Mouse (Mus musculus) liver, embryonic 12.5 days (tissue): ENCODE results near the gene Vdr. TPM values are rescaled to one million over a fixed set of nuclear protein-coding genes. Genes with fewer than 3 reads are reported as not detected.

Experiments
- ATAC-seq: fragments of 200-750 bp; cut with Nextera tagmentation; 2 replicates; pipeline ENCODE4 v1.8.0; 2017; ENCODE audit warnings: moderate number of reproducible peaks, mild to moderate bottlenecking, moderate library complexity
- H3K27ac ChIP-seq: fragments of 300-500 bp; sonication (generic); 2 replicates; pipeline ENCODE4 v1.5.1; 2016; ENCODE audit warnings: mild to moderate bottlenecking
- H3K27me3 ChIP-seq: fragments of 300-500 bp; sonication (generic); replicated peaks from 2 replicates; pipeline ENCODE4 v1.6.1; 2016; ENCODE audit warnings: mild to moderate bottlenecking, moderate library complexity
- H3K36me3 ChIP-seq: fragments of 300-500 bp; sonication (generic); 2 replicates; pipeline ENCODE4 v1.6.1; 2016; ENCODE audit warnings: mild to moderate bottlenecking, moderate library complexity
- H3K4me1 ChIP-seq: fragments of 300-500 bp; sonication (generic); 2 replicates; pipeline ENCODE4 v1.6.1; 2016
- H3K4me2 ChIP-seq: fragments of 300-500 bp; sonication (generic); 2 replicates; pipeline ENCODE4 v1.6.1; 2016; ENCODE audit warnings: mild to moderate bottlenecking, moderate library complexity
- H3K4me3 ChIP-seq: fragments of 300-500 bp; sonication (generic); 2 replicates; pipeline ENCODE4 v1.5.1; 2016; ENCODE audit warnings: mild to moderate bottlenecking, moderate library complexity
- H3K9ac ChIP-seq: fragments of 300-500 bp; sonication (generic); 2 replicates; pipeline ENCODE4 v1.6.1; 2016; ENCODE audit warnings: mild to moderate bottlenecking, moderate library complexity
- H3K9me3 ChIP-seq: fragments of 300-500 bp; sonication (generic); replicated peaks from 2 replicates; pipeline ENCODE4 v1.6.1; 2016; ENCODE audit warnings: mild to moderate bottlenecking, moderate library complexity
- WGBS: fragments of 180-500 bp; shearing (Covaris S2); methylation state at CpG from one replicate; pipeline ENCODE4 v1.1.7; 2016; ENCODE audit not compliant: insufficient replicate concordance; 5-methylcytosine and 5-hydroxymethylcytosine counted together
- polyA plus RNA-seq: library from polyadenylated mRNA; unstranded; fragments of >200 nt; fragmentation: Nextera tagmentation; extraction: Ambion mirVana; gene quantifications from 2 replicates; pipeline ENCODE4 v1.2.1, GENCODE M21; 2016

The Vdr gene
- polyA plus RNA-seq, 1 experiment from 2014 or later: 0.46 TPM

DNA sequence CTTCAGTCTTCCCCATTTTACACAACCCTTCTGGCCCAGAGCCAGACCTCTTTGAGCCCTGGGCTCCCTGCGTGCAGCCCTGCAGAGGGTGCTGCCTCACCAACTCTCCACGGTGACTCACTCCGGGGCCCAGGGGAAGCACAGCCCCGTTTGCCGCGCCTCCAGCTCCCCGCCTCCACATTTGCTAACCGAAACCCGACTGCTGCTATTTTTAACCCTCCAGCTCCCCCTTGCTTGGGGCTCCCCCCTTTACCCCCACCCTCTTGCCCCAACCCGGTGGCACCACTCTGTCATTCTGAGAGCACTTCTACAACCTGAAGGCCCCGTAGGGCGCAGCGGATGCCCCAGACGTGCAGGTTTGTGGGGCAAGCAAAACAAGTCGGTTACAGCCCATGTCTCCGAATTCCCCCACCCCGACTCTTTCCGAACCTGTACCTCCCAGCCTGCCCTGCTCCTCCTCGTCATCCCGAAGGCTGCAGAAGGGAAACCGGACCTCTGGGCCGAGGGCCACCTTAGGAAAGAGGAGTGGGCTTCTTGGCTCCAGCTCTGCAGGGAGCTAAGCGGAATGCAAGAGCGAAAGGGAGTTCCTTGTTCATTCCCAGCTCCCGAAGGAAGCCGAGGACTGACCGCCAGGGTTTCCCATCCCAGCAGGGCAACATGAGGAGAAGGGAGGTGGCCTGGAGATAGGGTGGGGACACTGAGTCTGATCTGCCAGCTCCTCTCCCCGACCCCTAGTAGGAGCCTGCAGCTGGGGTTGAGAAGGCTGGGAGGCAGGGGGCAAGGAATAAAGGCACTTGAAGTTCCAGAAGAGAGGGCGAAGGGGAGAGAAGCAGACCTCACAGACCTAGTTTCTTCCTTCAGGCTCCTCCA lies 85.1 kb downstream of the Vdr start:
- H3K27ac ChIP-seq: peak overlapping the region; percentile 78
- 8% methylated on average over 29 of the region's 29 CpGs for WGBS
- H3K4me3 ChIP-seq: peak overlapping the region; percentile 59
- peaks cover 6% of the 10 kb centered on the region for H3K27me3 ChIP-seq
- peaks cover 13% of the 10 kb centered on the region for H3K36me3 ChIP-seq
- H3K4me2 ChIP-seq: peak overlapping the region; percentile 88
- peak overlapping the region; percentile 70 for H3K9ac ChIP-seq
- ATAC-seq: peak; percentile 79
- no peaks in the 10 kb centered on the region for H3K9me3 ChIP-seq
- H3K4me1 ChIP-seq: peaks cover 96% of the 10 kb centered on the region

GRCm38 (mm10) chr15:97824042-97824441 lies 86.4 kb downstream of the Vdr start:
- no peak overlapping the region for H3K4me2 ChIP-seq
- no peaks in the 10 kb centered on the region for H3K9me3 ChIP-seq
- no peaks in the 10 kb centered on the region for H3K27me3 ChIP-seq
- no peak overlapping the region for H3K9ac ChIP-seq
- ATAC-seq: no peak
- no peak overlapping the region for H3K27ac ChIP-seq
- peaks cover 15% of the 10 kb centered on the region for H3K36me3 ChIP-seq
- WGBS: 70% methylated on average over 6 of the region's 6 CpGs
- peaks cover 91% of the 10 kb centered on the region for H3K4me1 ChIP-seq
- H3K4me3 ChIP-seq: no peak overlapping the region

GRCm38 (mm10) chr15:97823479-97823878 lies 87.0 kb downstream of the Vdr start:
- no peak overlapping the region for H3K9ac ChIP-seq
- no peak for ATAC-seq
- H3K27me3 ChIP-seq: no peaks in the 10 kb centered on the region
- H3K4me3 ChIP-seq: no peak overlapping the region
- 81% methylated on average over 12 of the region's 12 CpGs for WGBS
- H3K4me2 ChIP-seq: no peak overlapping the region
- no peaks in the 10 kb centered on the region for H3K9me3 ChIP-seq
- H3K27ac ChIP-seq: no peak overlapping the region
- H3K36me3 ChIP-seq: peaks cover 15% of the 10 kb centered on the region
- peaks cover 85% of the 10 kb centered on the region for H3K4me1 ChIP-seq

- 54% methylated on average over 12 of the region's 12 CpGs for WGBS
- peaks cover 79% of the 10 kb centered on the region for H3K4me1 ChIP-seq
- no peak overlapping the region for H3K4me3 ChIP-seq
- ATAC-seq: no peak
- H3K27me3 ChIP-seq: no peaks in the 10 kb centered on the region
- H3K4me2 ChIP-seq: no peak overlapping the region
- 0 out of 2 replicates have a peak overlapping the region, but pooled peaks have one; percentile 38 for H3K27ac ChIP-seq
- H3K9me3 ChIP-seq: no peaks in the 10 kb centered on the region
- no peak overlapping the region for H3K9ac ChIP-seq
- H3K36me3 ChIP-seq: peaks cover 15% of the 10 kb centered on the region
Measured at GRCm38 (mm10) chr15:97822545-97823228, 87.7 kb downstream of the Vdr start.

DNA sequence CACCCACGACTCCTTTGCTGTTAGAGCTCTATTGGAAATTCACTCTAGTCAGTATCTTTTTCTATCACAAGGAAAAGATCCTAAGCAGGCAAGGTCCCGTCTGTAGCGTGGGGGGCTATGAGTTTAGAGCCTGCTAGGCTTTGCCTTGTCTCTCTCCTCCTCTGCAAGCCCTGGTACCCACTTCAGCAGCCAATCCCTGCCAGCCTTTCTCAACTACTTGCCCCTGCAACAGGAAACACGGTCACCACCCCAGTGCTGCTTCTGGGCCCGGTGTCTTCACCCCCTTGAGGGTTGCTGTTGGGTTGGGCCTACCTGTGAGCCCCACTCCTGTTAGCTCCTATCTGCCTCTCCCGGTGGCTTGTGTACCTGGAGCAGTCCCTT lies 88.5 kb downstream of the Vdr start:
- Histone ChIP-seq H3K4me3 (no peak overlapping the region), H3K27me3 (no peaks in the 10 kb centered on the region), H3K4me1 (peaks cover 76% of the 10 kb centered on the region), H3K36me3 (peaks cover 15% of the 10 kb centered on the region), H3K9me3 (no peaks in the 10 kb centered on the region), H3K27ac (peak overlapping the region; percentile 38), H3K4me2 (0 out of 2 replicates have a peak overlapping the region, but pooled peaks have one; percentile 17), H3K9ac (no peak overlapping the region; the same call in 1 of the 2 replicates)
- 55% methylated on average over 6 of the region's 6 CpGs for WGBS
- no peak for ATAC-seq

GRCm38 (mm10) chr15:97821321-97821982 lies 89.0 kb downstream of the Vdr start:
- WGBS: 36% methylated on average over 10 of the region's 10 CpGs
- H3K27me3 ChIP-seq: no peaks in the 10 kb centered on the region
- H3K9me3 ChIP-seq: no peaks in the 10 kb centered on the region
- H3K4me3 ChIP-seq: no peak overlapping the region
- peak overlapping the region; percentile 38 for H3K27ac ChIP-seq
- H3K9ac ChIP-seq: no peak overlapping the region; the same call in 1 of the 2 replicates
- H3K4me1 ChIP-seq: peaks cover 71% of the 10 kb centered on the region
- H3K4me2 ChIP-seq: 0 out of 2 replicates have a peak overlapping the region, but pooled peaks have one; percentile 17
- peaks cover 15% of the 10 kb centered on the region for H3K36me3 ChIP-seq
- peak; percentile 18; the same call in 1 of the 2 replicates for ATAC-seq

- 86% methylated on average over 9 of the region's 9 CpGs for WGBS
- H3K27ac ChIP-seq: no peak overlapping the region
- no peak overlapping the region for H3K4me2 ChIP-seq
- no peaks in the 10 kb centered on the region for H3K27me3 ChIP-seq
- no peak overlapping the region for H3K9ac ChIP-seq
- no peaks in the 10 kb centered on the region for H3K9me3 ChIP-seq
- H3K4me1 ChIP-seq: peaks cover 70% of the 10 kb centered on the region
- H3K4me3 ChIP-seq: no peak overlapping the region
- peaks cover 21% of the 10 kb centered on the region for H3K36me3 ChIP-seq
- ATAC-seq: no peak
Measured at GRCm38 (mm10) chr15:97819937-97820336, 90.5 kb downstream of the Vdr start.

- Histone ChIP-seq H3K27ac (no peak overlapping the region), H3K36me3 (peaks cover 14% of the 10 kb centered on the region), H3K4me1 (peaks cover 42% of the 10 kb centered on the region), H3K9me3 (no peaks in the 10 kb centered on the region), H3K27me3 (no peaks in the 10 kb centered on the region), H3K4me3 (no peak overlapping the region), H3K4me2 (no peak overlapping the region), H3K9ac (no peak overlapping the region)
- no peak for ATAC-seq
- 62% methylated on average over 17 of the region's 17 CpGs for WGBS
Measured at GRCm38 (mm10) chr15:97816199-97816994, 94.0 kb downstream of the Vdr start.

- Histone ChIP-seq H3K27ac (no peak overlapping the region), H3K4me1 (peaks cover 31% of the 10 kb centered on the region), H3K4me3 (no peak overlapping the region), H3K27me3 (no peaks in the 10 kb centered on the region), H3K36me3 (peaks cover 19% of the 10 kb centered on the region), H3K9me3 (no peaks in the 10 kb centered on the region), H3K9ac (no peak overlapping the region), H3K4me2 (no peak overlapping the region)
- WGBS: 77% methylated on average over 4 of the region's 4 CpGs
- ATAC-seq: no peak
Measured at GRCm38 (mm10) chr15:97815254-97815653, 95.2 kb downstream of the Vdr start.

DNA sequence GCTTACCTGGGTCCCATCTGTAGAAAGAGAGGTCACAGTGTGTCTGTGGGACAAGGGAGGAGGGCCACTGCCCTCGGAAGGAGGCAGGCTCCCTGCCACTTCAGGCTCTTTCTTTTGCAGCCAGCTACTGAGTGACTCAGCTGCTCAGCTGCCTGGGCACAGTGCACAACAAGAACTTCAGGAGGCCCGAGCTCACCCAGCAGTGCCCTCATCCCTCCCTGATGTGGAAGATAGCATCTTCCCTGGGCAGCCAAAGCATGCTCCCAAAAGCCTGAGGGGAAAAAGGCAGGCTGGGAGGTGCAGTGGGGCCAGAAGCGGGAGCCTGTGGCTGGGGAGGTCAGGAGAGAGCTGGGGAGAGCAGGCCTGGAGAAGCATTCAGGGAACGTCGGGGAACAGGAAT lies 95.7 kb downstream of the Vdr start:
- H3K9ac ChIP-seq: no peak overlapping the region
- ATAC-seq: no peak
- WGBS: 49% methylated on average over 5 of the region's 5 CpGs
- H3K9me3 ChIP-seq: no peaks in the 10 kb centered on the region
- H3K27ac ChIP-seq: no peak overlapping the region
- H3K4me3 ChIP-seq: no peak overlapping the region
- H3K27me3 ChIP-seq: no peaks in the 10 kb centered on the region
- no peak overlapping the region for H3K4me2 ChIP-seq
- peaks cover 26% of the 10 kb centered on the region for H3K4me1 ChIP-seq
- peaks cover 23% of the 10 kb centered on the region for H3K36me3 ChIP-seq

DNA sequence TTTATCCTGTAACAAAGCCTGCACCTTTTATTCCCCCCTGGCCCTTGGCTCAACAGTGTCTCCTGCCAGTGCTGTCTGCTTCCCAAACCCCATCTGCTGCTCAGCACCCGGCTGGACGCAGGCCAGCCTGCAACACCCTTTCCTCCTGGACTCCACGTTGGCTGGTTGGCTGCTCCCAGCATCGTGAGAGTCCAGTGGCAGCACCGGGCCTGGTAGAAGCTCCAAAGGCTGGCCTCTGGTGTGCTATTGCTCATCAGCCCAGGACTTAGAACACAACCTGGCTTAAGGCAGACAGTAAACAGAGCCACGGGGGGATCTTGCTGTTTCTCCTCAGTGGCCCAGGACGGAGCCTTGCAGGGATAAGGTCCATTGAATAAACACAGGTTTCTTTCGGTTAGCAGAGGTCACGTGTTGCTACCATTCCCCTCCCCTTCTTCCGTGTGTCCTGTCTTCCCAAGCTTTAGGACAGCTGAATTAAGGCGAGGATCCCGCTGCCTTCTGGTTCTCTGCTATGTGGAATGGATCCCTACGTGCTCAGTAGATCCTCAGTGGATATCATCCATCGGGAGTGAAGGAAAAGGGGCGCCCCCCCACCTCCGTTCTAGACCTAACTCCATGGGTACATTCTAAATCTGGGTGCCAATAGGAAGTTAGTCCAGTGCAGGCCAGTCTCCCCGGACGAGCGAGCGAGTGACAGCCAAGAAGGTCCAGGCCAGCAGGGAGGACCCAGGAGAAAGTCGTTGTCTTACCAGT lies 96.8 kb downstream of the Vdr start:
- Histone ChIP-seq H3K4me1 (peaks cover 24% of the 10 kb centered on the region), H3K36me3 (peaks cover 34% of the 10 kb centered on the region), H3K4me2 (no peak overlapping the region), H3K4me3 (no peak overlapping the region), H3K27me3 (no peaks in the 10 kb centered on the region), H3K27ac (no peak overlapping the region), H3K9me3 (no peaks in the 10 kb centered on the region), H3K9ac (no peak overlapping the region)
- ATAC-seq: no peak
- WGBS: 71% methylated on average over 21 of the region's 21 CpGs
